Mouse (Mus musculus): ENCODE data around the gene Fdxr. TPM values are rescaled to one million over a fixed set of nuclear protein-coding genes. Genes with fewer than 3 reads are reported as not detected.

Fdxr gene
- polyA plus RNA-seq, 1 experiment from 2014 or later = 10.0 TPM

DNA sequence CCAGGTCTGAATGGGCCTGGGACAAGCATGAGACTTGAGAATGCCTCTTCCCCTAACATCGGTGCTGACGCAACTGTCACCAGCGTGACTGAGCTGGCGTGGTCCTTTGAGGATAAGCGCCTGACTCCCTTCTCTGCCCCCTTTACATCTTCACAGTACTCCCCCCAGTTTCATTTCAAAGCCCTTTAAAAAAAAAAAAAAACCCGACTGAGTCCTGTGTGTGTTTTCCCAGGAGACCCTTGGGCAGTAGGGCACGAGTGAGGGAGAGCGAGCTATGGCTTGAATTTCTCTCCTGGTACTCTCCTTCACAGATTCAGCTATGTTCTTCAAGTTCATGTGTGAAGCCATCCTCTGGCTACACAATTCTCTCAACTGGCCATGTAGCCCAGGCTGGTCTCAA lies 21.3 kb upstream of the Fdxr start:
- Histone ChIP-seq H3K9ac (ENCODE audit: low read depth, low read length) (no peak overlapping the region), H3K27me3 (ENCODE audit: insufficient read depth, low read length) (no peaks in the 10 kb centered on the region), H3K4me3 (replicated peaks; ENCODE audit: low read depth, low read length) (no peak overlapping the region), H3K36me3 (ENCODE audit: insufficient read depth, low read length) (no peaks in the 10 kb centered on the region), H3K4me2 (ENCODE audit: low read length) (no peak overlapping the region), H3K4me1 (replicated peaks; ENCODE audit: insufficient read depth, low read length) (0 out of 2 replicates have a peak, but pooled peaks cover 8% of the 10 kb centered on the region), H3K9me3 (replicated peaks; ENCODE audit: low read length) (no peaks in the 10 kb centered on the region), H3K27ac (no peak overlapping the region)
- no peak for TF ChIP-seq CTCF (IDR thresholded peaks at IDR 0.05; ENCODE audit: low read depth)
- DNase-seq (ENCODE audit: low spot score) = no peak
- no peak for ATAC-seq (replicated peaks; ENCODE audit: low FRiP score, low read depth)
- WGBS = 71% methylated on average over 8 of the region's 8 CpGs

DNA sequence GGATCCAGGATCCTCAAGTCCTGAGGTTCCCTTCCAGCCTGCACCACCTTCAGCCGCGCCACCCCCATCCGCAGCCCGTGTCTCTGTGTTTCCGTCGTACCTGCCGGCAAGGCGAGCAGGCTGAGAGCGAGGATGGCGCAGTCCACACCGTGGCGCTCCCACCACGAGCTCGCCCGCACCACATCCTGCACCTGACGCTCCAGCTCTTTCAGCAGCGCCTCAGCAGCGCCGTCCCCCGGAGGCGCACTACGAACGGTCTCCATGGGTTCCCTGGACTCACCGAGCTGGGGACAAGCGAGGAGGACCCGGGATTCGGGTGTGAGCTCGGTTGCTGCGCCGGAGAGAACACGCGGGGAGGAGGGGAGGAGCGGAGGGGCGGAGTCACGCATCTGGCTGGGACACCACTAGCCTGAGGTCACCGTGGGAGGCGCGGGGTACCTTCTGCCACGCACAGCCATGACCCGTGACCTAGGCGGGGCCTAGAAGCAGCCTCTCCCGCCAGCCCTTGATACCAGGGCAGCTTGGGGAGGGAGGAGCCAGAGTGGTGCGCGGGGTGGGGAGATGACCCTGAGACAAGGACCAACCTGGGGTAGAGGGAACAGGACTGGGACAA lies 20.5 kb upstream of the Fdxr start, which contains the start of gene Fads6:
Gene Fads6, minus strand, starts transcription at position 450 of the 613 bp plus-strand sequence.
- under 1% methylated on average over 41 of the region's 44 CpGs for WGBS
- Histone ChIP-seq H3K4me3 (replicated peaks; ENCODE audit: low read depth, low read length) (peak within 1 kb of the TSS; percentile 35), H3K4me2 (ENCODE audit: low read length) (peak within 1 kb of the TSS; percentile 79), H3K9ac (ENCODE audit: low read depth, low read length) (peak within 1 kb of the TSS; percentile 42), H3K9me3 (replicated peaks; ENCODE audit: low read length) (no peaks in the 10 kb centered on the region), H3K4me1 (replicated peaks; ENCODE audit: insufficient read depth, low read length) (0 out of 2 replicates have a peak, but pooled peaks cover 8% of the 10 kb centered on the region), H3K36me3 (ENCODE audit: insufficient read depth, low read length) (no peaks in the 10 kb centered on the region), H3K27me3 (ENCODE audit: insufficient read depth, low read length) (no peaks in the 10 kb centered on the region), H3K27ac (no peak within 1 kb of the TSS)
- peak; percentile 66 for ATAC-seq (replicated peaks; ENCODE audit: low FRiP score, low read depth)
- peak; percentile 60 for DNase-seq (ENCODE audit: low spot score)
- TF ChIP-seq CTCF (IDR thresholded peaks at IDR 0.05; ENCODE audit: low read depth) = peak; percentile 61

- H3K9ac ChIP-seq (ENCODE audit: low read depth, low read length) = peak overlapping the region; percentile 42
- 51% methylated on average over 21 of the region's 21 CpGs for WGBS
Measured at GRCm38 (mm10) chr11:115296471-115297210, 19.8 kb upstream of the Fdxr start.

DNA sequence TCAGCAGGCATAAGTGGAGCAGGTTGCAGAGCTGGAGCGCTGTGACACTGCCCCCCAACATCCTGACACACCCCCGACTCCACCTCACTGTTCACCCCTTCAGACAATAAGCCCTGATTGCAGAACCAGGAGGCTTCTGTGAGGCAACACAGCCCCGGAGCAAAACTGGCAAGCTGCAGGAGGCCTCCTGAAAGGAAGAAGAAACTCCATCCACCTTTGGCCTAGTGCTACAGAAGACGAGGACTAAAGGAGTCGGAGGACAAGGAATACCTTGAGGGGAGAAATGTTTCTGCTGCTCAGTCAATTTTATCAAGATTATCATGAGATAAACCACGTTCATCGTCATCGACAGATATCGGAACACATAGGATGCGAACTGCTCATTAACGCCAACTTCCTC lies 19.1 kb upstream of the Fdxr start:
- 0 out of 2 replicates have a peak, but pooled peaks cover 10% of the 10 kb centered on the region for H3K4me1 ChIP-seq (replicated peaks; ENCODE audit: insufficient read depth, low read length)
- H3K4me3 ChIP-seq (replicated peaks; ENCODE audit: low read depth, low read length) = no peak overlapping the region
- no peaks in the 10 kb centered on the region for H3K9me3 ChIP-seq (replicated peaks; ENCODE audit: low read length)
- no peak overlapping the region for H3K27ac ChIP-seq
- ATAC-seq (replicated peaks; ENCODE audit: low FRiP score, low read depth) = no peak
- H3K36me3 ChIP-seq (ENCODE audit: insufficient read depth, low read length) = no peaks in the 10 kb centered on the region
- no peak for TF ChIP-seq CTCF (IDR thresholded peaks at IDR 0.05; ENCODE audit: low read depth)
- H3K4me2 ChIP-seq (ENCODE audit: low read length) = no peak overlapping the region
- H3K27me3 ChIP-seq (ENCODE audit: insufficient read depth, low read length) = no peaks in the 10 kb centered on the region
- H3K9ac ChIP-seq (ENCODE audit: low read depth, low read length) = no peak overlapping the region
- no peak for DNase-seq (ENCODE audit: low spot score)
- WGBS = 86% methylated on average over 11 of the region's 11 CpGs

More at GRCm38 (mm10) chr11:115296471-115297210, 19.8 kb upstream of the Fdxr start:
- ATAC-seq (replicated peaks; ENCODE audit: low FRiP score, low read depth) = no peak
- H3K9me3 ChIP-seq (replicated peaks; ENCODE audit: low read length) = no peaks in the 10 kb centered on the region
- H3K27ac ChIP-seq = no peak overlapping the region
- H3K4me2 ChIP-seq (ENCODE audit: low read length) = peak overlapping the region; percentile 79
- no peaks in the 10 kb centered on the region for H3K27me3 ChIP-seq (ENCODE audit: insufficient read depth, low read length)
- H3K4me3 ChIP-seq (replicated peaks; ENCODE audit: low read depth, low read length) = peak overlapping the region; percentile 35
- TF ChIP-seq CTCF (IDR thresholded peaks at IDR 0.05; ENCODE audit: low read depth) = no peak
- H3K36me3 ChIP-seq (ENCODE audit: insufficient read depth, low read length) = no peaks in the 10 kb centered on the region
- no peak for DNase-seq (ENCODE audit: low spot score)
- 0 out of 2 replicates have a peak, but pooled peaks cover 10% of the 10 kb centered on the region for H3K4me1 ChIP-seq (replicated peaks; ENCODE audit: insufficient read depth, low read length)

- Histone ChIP-seq H3K9ac (ENCODE audit: low read depth, low read length) (no peak overlapping the region), H3K27me3 (ENCODE audit: insufficient read depth, low read length) (no peaks in the 10 kb centered on the region), H3K4me1 (replicated peaks; ENCODE audit: insufficient read depth, low read length) (0 out of 2 replicates have a peak, but pooled peaks cover 12% of the 10 kb centered on the region), H3K4me3 (replicated peaks; ENCODE audit: low read depth, low read length) (no peak overlapping the region), H3K9me3 (replicated peaks; ENCODE audit: low read length) (no peaks in the 10 kb centered on the region), H3K36me3 (ENCODE audit: insufficient read depth, low read length) (no peaks in the 10 kb centered on the region), H3K27ac (peak overlapping the region; percentile 72), H3K4me2 (ENCODE audit: low read length) (no peak overlapping the region)
- ATAC-seq (replicated peaks; ENCODE audit: low FRiP score, low read depth) = peak; percentile 44; the same call in 1 of the 2 replicates
- peak; percentile 56 for DNase-seq (ENCODE audit: low spot score)
- no peak for TF ChIP-seq CTCF (IDR thresholded peaks at IDR 0.05; ENCODE audit: low read depth)
- WGBS = 57% methylated on average over 14 of the region's 14 CpGs
Measured at GRCm38 (mm10) chr11:115292631-115293375, 16.0 kb upstream of the Fdxr start.

DNA sequence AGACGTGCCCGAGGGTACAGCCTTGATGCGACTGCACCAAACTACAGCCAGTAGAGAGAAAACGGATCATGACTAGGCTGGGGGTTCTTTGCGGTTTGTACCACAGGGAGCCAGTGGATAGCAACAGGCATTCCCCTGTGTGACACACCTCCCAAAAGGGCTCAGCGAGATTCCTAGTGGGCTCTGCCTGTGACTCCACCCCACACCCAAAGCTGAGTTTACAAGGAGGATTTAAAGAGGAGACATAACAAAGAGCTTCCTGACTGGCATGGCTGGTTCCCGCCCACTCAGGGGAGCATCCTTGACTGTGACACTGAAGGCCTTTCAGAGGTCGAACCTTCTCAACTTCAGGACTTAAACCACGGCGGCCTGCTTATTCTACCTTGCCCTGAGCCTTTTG lies 14.7 kb upstream of the Fdxr start:
- H3K4me3 ChIP-seq (replicated peaks; ENCODE audit: low read depth, low read length) = no peak overlapping the region
- WGBS = 78% methylated on average over 10 of the region's 10 CpGs
- no peak overlapping the region for H3K9ac ChIP-seq (ENCODE audit: low read depth, low read length)
- no peak for TF ChIP-seq CTCF (IDR thresholded peaks at IDR 0.05; ENCODE audit: low read depth)
- H3K9me3 ChIP-seq (replicated peaks; ENCODE audit: low read length) = no peaks in the 10 kb centered on the region
- no peak overlapping the region for H3K4me2 ChIP-seq (ENCODE audit: low read length)
- no peak overlapping the region for H3K27ac ChIP-seq
- ATAC-seq (replicated peaks; ENCODE audit: low FRiP score, low read depth) (no peak), DNase-seq (ENCODE audit: low spot score) (no peak)
- H3K27me3 ChIP-seq (ENCODE audit: insufficient read depth, low read length) = no peaks in the 10 kb centered on the region
- no peaks in the 10 kb centered on the region for H3K36me3 ChIP-seq (ENCODE audit: insufficient read depth, low read length)
- 0 out of 2 replicates have a peak, but pooled peaks cover 5% of the 10 kb centered on the region for H3K4me1 ChIP-seq (replicated peaks; ENCODE audit: insufficient read depth, low read length)
